Mouse (Mus musculus) hindlimb bud, embryonic 11.5 days (tissue): Measurements from ENCODE around the gene Gm39566.

Source experiments
- DNase-seq: peaks from one replicate; pipeline ENCODE4 v3.0.0-alpha.2; 2012; ENCODE audit warnings: low read depth, low spot score; ENCODE audit errors: extremely low spot score

Gm39566 gene

GRCm38 (mm10) chr11:69765221-69766125 lies 49.6 kb downstream of the Gm39566 start, which contains the start of gene Zbtb4:
TSS of gene Zbtb4 (plus strand) at chr11:69765912.
- no peak for DNase-seq

DNA sequence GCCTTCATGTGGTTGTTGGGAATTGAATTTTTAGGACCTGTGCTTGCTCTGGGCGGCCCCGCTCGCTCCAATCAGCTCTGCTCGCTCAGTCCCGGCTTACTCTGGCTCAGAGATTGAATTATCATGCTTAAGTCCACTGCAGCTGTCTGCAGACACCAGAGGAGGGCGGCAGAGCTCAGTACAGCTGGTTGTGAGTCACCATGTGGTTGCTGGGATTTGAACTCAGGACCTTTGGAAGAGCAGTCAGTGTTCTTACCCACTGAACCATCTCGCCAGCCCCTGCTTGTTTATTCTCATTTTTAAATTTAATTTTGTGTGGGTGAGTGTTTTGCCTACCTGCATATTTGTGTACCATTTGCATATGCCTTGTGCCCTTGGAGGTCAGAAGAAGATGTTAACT lies 51.5 kb downstream of the Gm39566 start:
- DNase-seq: no peak

DNA sequence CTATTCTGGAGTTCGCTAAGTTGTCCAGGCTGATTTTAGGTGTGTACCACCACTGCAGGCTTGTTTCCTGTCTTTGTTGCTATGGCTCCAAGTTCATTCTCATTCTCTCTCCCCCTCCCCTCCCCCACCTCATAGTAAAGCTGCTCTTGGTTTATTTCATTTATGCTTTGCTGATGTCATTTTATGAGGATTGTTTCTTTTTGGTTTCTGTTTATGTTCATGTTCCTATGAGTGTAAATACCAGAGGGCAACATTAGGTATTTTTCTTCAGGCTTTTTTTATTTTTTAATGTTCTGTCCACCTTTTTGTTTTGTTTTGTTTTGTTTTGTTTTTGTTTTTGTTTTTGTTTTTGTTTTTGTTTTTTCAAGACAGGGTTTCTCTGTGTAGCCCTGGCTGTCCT lies 53.2 kb downstream of the Gm39566 start, which contains the start of gene Slc35g3:
Slc35g3 (minus strand) TSS at position 101 of the 400 bp plus-strand sequence.
- no peak for DNase-seq
